Mouse (Mus musculus) lung, adult 2 months (tissue): ENCODE results near the gene Slc4a1ap.

Experiments
- CTCF ChIP-seq: fragments of 200-500 bp; IDR thresholded peaks from 2 replicates; pipeline ENCODE4 v1.5.1; 2011; ENCODE audit warnings: mild to moderate bottlenecking, low read length, control low read depth; ENCODE audit not compliant: insufficient read depth
- POLR2A ChIP-seq: fragments of 200-500 bp; IDR thresholded peaks from 2 replicates; pipeline ENCODE4 v1.6.1; 2011; ENCODE audit warnings: low read depth, mild to moderate bottlenecking, control low read depth, low read length, borderline replicate concordance; ENCODE audit errors: extremely low read depth

GRCm38 (mm10) chr5:31566026-31566425 is 39.2 kb downstream of the Slc4a1ap start:
- TF ChIP-seq CTCF, result no peak
- TF ChIP-seq POLR2A, result no peak
